Mouse (Mus musculus): ENCODE measurements around the gene Fer.

Gene Fer

DNA sequence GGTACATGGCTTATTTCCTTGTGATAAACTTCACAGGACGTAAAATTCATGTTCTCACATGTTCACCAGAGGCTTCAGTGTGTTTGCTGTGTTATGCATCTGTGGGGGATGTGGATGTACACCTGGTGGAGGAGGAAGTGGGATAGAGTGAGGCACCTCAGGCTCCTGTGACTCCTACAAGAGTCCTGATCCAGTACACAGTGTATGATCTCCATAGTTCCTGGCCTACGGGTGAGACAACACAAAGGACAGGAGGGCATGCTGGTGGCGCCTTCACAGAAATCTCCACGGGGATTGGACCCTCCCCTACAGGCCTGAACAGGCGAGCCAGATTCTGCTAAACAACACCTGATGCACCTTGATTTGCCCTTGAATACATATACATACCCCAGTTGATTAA is 111.4 kb downstream of the Fer start:
- DNase-seq (ENCODE audit: low read depth, low spot score): no peak

DNA sequence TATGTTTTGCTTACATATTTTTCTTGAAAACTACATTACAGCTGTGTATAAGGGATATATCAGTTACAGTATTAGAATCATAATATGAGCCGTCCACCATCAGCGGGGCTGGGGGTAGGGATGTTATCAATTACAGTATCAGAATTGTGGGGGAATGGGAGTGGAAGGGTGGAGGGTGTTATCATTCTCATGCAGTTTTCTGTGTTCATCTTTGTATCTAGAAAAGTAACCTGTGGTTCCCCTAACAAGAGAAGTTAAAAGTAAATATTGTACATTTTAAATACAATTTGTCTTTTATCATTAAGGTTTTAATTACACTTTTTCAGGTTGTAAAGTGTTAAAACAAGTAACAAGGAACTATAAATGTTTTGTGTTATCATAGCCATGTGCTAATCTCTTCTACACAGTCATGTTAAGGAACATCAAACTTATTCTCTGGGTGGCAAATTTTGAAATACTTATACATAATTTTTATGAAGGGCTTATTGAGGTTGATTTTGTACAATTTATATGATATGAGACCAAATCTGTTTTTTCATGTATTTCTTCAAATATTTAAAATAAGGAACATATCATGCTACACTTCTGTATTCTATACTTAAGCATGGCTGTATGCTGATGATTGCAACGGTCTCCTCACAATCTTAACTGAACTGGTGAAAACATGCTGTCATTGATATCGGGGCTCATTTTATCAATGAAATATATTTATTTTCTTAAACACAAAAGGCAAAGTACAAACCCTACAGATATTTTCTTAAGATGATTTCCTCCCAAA is 116.1 kb downstream of the Fer start:
- no peak for DNase-seq (ENCODE audit: low read depth, low spot score)

GRCm38 (mm10) chr17:63980167-63980566 is 117.3 kb downstream of the Fer start:
- DNase-seq (ENCODE audit: low read depth, low spot score): no peak

DNA sequence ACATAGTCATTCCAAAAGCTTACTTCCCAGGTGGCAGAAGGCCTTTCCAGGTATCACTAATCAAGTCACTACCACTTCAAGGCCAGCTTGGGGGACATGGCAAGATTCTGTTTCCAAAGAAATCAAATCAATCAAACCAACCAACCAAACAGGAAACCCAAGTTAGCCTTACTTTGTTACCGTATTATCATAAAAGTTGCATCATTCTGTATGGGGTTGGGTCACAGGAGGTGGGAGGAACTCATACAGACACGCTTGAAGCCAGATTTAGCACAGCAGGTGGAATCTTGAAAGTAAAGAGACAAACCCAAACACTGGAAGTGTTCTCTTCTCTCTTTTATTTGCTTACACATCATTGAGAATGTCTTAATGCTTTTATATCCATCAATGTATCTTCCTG is 125.8 kb downstream of the Fer start:
- DNase-seq (ENCODE audit: low read depth, low spot score): no peak

DNA sequence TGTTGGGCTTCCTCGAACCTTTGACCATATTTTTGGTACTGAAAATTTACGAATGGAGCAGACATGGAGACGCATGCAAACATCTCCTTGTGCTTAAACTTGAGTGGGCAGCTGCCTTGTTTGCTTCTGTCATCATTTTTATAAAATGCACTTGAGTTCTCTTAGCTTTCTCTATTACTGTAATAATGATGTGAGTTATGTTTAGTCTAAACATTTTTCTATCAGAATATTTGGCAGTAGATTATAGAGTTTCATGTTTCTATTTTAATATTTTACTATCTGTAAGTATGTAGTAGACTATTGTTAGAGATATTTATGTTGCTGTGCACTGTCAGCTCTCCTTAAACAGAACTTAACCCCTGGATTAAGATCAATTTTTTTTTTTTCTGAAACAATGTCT is 128.3 kb downstream of the Fer start:
- DNase-seq (ENCODE audit: low read depth, low spot score): no peak

GRCm38 (mm10) chr17:63995921-63996320 is 133.1 kb downstream of the Fer start:
- no peak for DNase-seq (ENCODE audit: low read depth, low spot score)

DNA sequence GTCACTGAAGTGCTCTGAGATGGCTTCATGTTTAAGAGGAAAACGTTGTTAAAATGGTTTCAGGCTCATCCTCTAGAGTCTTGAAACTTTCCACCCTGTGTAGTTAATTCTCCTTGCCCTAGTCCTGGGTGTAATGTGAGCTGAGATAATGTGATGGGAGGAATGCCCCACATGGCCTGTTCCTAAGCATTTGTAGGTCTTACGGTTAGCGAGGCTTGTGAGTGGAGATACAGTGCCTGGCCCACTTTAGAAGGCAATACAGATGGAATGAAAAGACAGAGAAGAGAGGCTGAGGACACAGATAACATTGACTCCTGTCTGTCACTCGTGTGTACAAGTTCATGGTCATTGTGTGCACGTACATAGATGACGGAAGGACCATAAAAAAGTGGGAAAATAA is 134.8 kb downstream of the Fer start:
- DNase-seq (ENCODE audit: low read depth, low spot score): no peak

DNA sequence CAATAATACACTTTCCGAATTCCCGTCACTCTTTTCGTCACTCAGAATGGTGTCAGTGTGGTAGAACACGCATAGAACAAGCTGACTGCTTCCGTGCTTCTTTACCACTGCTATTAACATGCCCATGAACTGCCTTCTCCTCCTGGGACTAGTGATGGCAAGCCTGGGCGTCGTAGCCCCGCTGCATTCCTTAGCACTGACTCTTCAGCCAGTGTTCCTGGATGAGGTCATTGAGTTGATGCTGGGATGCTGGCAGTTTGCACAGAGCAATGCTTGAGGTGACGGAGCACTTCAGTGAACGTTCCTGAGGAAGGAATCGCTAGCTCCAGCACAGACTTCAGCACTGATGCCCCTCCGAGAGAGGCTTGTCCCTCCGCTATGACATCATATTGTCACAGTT is 140.6 kb downstream of the Fer start:
- DNase-seq (ENCODE audit: low read depth, low spot score): no peak

- DNase-seq (ENCODE audit: low read depth, low spot score): no peak
Observed at GRCm38 (mm10) chr17:64005575-64006249, 142.8 kb downstream of the Fer start.

DNA sequence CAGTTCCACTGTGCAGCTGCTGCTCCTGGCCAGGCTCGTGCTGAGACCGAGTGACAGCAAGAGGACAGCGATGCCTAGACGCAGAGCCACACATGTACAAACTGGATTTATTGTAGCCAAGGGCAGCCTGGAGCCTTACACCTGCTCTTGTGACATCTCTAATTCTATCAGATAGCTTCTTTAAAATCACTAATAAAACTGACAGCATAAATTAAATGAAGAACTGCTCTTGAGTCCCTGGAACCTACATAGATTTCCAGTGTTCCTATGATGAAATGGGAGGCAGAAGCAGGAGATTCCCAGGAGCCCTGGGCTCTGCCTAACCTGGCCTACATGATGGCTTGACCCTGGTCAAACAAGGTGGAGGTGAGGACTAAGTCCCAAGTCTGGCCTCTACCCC is 153.7 kb downstream of the Fer start:
- DNase-seq (ENCODE audit: low read depth, low spot score): no peak

DNA sequence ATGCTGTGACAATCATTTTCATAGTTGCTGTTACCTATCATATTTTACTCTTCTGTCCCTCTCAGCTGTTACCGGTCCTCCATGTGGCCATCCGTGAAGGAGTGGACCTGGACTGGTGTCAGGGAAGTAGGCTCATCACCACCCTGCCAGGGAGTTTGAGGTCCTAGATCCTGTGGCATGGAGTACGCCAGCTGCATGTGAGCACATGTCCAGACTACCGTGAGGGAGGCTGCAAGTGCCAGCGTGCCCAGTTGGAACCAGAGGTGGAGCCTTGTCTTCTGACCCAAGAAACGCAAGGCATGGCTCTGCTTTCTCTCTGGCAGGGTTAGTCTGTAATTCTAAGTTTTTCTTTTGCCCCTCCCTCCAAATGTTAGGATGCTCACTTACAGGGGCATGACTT is 155.4 kb downstream of the Fer start:
- no peak for DNase-seq (ENCODE audit: low read depth, low spot score)

GRCm38 (mm10) chr17:64018870-64019269 is 156.0 kb downstream of the Fer start:
- DNase-seq (ENCODE audit: low read depth, low spot score): no peak

GRCm38 (mm10) chr17:64019646-64020045 is 156.8 kb downstream of the Fer start:
- no peak for DNase-seq (ENCODE audit: low read depth, low spot score)

DNA sequence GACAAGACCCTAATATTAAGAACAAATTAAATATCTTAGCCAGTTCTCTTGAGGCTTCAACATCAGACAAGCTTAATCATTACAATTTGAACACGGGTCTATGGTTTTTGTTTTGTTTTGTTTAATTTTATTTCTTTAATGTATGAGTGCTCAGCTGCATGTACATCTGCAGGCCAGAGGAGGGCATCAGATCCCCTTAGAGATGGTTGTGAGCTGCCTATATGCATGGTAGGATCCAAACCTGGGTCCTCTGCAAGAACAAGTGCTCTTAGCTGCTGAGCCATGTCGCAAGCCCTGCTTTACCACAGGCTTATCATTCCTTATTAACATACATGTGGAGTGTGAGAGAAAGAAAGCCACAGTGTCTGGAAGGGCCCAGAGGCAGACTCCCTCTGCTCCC is 163.6 kb downstream of the Fer start:
- DNase-seq (ENCODE audit: low read depth, low spot score): no peak

DNA sequence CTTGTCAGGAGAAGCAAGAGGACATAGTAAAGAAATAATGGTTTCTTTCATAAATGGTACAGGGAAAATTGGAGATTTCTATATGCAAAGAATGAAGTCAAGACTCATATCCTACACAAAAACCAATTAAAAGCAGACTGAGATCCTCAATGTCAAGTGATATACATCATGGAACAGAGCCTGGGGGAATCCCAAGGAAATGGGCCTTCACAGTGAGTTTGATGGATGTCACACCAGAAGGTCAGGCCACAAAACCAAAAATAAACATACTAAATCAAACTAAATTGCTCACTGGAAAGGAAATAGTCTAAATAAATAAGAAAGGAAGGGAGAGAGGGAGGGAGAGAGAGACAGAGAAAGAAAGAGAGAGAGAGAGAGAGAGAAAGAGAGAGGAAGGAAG is 178.9 kb downstream of the Fer start:
- no peak for DNase-seq (ENCODE audit: low read depth, low spot score)

DNA sequence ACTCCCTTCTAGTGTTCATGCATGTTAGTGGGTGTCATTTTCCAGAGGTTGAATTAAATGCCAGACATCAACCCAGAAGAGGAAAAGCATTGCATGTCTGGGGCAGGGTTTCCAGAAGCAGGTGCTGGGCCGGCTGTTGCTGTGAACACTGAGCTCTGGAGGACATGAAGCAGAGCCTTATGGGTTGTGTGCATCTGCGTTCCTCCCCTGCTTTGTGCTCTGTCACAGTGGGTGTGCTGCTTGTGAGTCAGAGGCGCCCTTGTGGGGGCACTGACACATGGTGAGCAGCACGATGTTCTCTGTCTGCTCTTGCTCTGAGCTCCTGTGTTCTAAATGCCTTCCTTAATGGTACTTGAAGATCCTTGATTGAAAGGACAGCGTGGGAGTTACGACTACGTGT is 182.5 kb downstream of the Fer start:
- DNase-seq (ENCODE audit: low read depth, low spot score): no peak

- DNase-seq (ENCODE audit: low read depth, low spot score): no peak
Observed at GRCm38 (mm10) chr17:64046557-64046956, 183.7 kb downstream of the Fer start.

DNA sequence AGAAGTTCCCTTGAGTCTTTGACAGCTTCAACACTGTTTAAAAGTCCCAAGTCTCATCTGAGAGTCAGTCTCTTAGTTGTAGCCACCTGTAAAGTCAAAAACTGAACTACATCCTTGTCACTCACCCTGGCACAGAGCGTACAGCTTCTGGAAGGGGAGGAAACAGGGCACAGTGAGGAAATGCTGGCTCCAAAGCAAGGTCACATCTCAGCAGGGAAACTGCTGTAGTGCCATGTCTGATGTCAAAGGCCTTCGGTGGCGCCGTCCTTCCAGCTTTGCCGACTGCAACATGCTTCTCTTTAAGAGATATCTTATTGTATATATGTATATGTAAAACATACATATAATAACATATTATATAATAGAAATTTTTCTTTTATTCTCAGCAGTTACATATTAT is 188.0 kb downstream of the Fer start:
- DNase-seq (ENCODE audit: low read depth, low spot score): no peak

DNA sequence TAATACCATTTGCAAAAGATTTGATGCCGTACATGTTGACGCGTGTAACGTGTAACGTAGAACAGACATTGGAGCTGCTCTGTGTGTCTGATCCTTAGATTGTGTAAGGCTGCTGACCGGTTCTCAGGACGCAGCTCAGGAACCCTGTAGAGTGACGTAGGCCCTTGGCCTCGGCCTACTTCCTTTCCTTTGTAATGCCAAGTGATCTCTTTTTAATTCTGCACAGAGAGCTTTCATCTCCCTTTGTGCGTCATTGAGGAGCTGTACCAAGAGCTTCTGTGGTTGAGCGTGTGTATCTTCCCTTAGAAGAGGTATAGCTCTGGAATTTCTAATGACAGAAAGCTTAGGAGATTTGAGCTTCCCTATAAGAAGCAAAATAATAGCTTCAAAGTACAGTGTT is 190.8 kb downstream of the Fer start:
- DNase-seq (ENCODE audit: low read depth, low spot score): no peak

DNA sequence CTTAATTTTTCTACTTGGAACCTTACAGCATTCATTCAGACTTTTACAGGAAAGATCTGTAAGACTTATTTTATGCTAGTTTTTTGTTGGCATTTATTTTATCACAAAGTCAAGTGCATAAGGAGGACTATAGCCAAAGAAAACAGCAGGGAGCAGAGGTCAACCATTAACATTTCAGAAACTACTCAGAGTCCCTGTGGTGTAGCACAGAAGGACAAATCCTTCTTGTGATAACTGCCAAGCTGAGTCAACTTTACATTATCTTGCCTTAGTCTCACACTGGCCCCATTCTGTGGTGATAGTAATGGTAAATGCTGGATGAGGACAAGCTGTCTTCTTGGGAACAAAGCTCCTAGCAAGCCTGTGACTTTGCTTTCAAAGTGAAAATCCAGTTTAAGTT is 197.7 kb downstream of the Fer start:
- no peak for DNase-seq (ENCODE audit: low read depth, low spot score)

DNA sequence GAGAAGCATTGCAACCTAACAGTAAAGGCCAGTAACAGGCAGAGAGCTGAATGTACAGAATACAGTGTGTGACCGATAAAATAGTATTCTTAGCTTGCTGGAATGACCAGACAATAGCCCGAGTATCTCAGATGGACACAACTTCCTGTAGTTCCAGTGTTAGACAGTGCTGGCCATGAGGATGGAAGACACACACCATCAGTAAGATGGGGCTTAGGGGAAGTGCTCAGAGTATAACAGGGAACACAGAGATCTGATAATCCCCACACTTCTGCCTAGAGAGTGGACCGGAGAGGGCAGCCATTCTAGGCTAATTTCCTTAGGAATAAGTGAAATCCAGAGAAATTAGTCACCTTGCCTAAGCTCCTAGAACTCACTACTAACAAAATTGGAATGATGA is 202.4 kb downstream of the Fer start:
- no peak for DNase-seq (ENCODE audit: low read depth, low spot score)

DNA sequence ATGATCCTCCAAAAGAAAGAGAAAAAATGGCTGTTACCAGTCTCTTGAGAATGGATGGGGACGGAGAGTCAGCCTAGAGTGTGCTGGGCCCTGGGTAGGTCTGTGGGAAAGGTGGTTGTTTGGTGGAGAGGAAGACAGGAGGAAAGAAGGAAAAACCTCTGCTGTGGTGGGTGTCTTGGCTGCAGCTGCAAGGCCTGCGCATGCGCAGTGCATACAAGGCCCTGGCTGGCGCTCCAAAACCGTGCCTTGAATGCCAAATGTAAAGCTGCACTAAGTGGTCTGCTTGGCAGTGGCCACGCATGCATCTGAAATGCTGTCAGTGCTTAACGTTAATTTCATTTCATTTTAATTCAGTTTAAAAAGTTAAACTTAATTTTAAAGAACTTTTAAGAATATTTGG is 214.5 kb downstream of the Fer start:
- no peak for DNase-seq (ENCODE audit: low read depth, low spot score)

GRCm38 (mm10) chr17:64084751-64085150 is 221.9 kb downstream of the Fer start:
- DNase-seq (ENCODE audit: low read depth, low spot score): no peak

GRCm38 (mm10) chr17:64085493-64085892 is 222.6 kb downstream of the Fer start:
- no peak for DNase-seq (ENCODE audit: low read depth, low spot score)

Measured in CD4-positive, CD25-positive, alpha-beta regulatory T cell, adult 2 months (primary cell).